Mouse (Mus musculus): ENCODE measurements around the gene Igfbpl1. TPM values are rescaled to one million over a fixed set of nuclear protein-coding genes. Genes with fewer than 3 reads are reported as not detected.

The Igfbpl1 gene
- 0.04 TPM in 1 of 2 replicates, not detected in the other for polyA plus RNA-seq (2015; fragmentation: Nextera tagmentation; extraction: Ambion mirVana)

- Histone ChIP-seq H3K4me1 (replicated peaks; ENCODE audit: insufficient read depth, low read length) (no peaks in the 10 kb centered on the region), H3K36me3 (ENCODE audit: insufficient read depth, low read length) (no peaks in the 10 kb centered on the region), H3K9me3 (replicated peaks; ENCODE audit: low read length) (no peaks in the 10 kb centered on the region), H3K4me2 (ENCODE audit: low read length) (peak within 1 kb of the TSS; percentile 57), H3K9ac (ENCODE audit: low read depth, low read length) (no peak within 1 kb of the TSS), H3K27ac (no peak within 1 kb of the TSS), H3K27me3 (ENCODE audit: insufficient read depth, low read length) (peaks cover 55% of the 10 kb centered on the region), H3K4me3 (replicated peaks; ENCODE audit: low read depth, low read length) (peak within 1 kb of the TSS; percentile 31)
- ATAC-seq (replicated peaks; ENCODE audit: low FRiP score, low read depth) (no peak), DNase-seq (ENCODE audit: low spot score) (peak; percentile 8)
- TF ChIP-seq CTCF (IDR thresholded peaks at IDR 0.05; ENCODE audit: low read depth), result no peak
- WGBS, result 2% methylated on average over 84 of the region's 91 CpGs
Measured at GRCm38 (mm10) chr4:45826275-45827040, at the start of gene Igfbpl1. Gene Igfbpl1 (minus strand): TSS chr4:45826923.

- WGBS, result 80% methylated on average over 1 of the region's 2 CpGs
- TF ChIP-seq CTCF (IDR thresholded peaks at IDR 0.05; ENCODE audit: low read depth), result no peak
Measured at GRCm38 (mm10) chr4:45872147-45872546, 45.4 kb upstream of the Igfbpl1 start.

GRCm38 (mm10) chr4:45869021-45869815, 42.5 kb upstream of the Igfbpl1 start:
- Histone ChIP-seq H3K9me3 (replicated peaks; ENCODE audit: low read length) (no peaks in the 10 kb centered on the region), H3K4me3 (replicated peaks; ENCODE audit: low read depth, low read length) (no peak overlapping the region), H3K27ac (no peak overlapping the region), H3K9ac (ENCODE audit: low read depth, low read length) (no peak overlapping the region), H3K4me2 (ENCODE audit: low read length) (no peak overlapping the region), H3K36me3 (ENCODE audit: insufficient read depth, low read length) (no peaks in the 10 kb centered on the region), H3K4me1 (replicated peaks; ENCODE audit: insufficient read depth, low read length) (no peaks in the 10 kb centered on the region), H3K27me3 (ENCODE audit: insufficient read depth, low read length) (no peaks in the 10 kb centered on the region)
- no peak for ATAC-seq (replicated peaks; ENCODE audit: low FRiP score, low read depth)
- no peak for DNase-seq (ENCODE audit: low spot score)
- WGBS, result 43% methylated on average over 24 of the region's 24 CpGs
- TF ChIP-seq CTCF (IDR thresholded peaks at IDR 0.05; ENCODE audit: low read depth), result no peak

More at GRCm38 (mm10) chr4:45872147-45872546, 45.4 kb upstream of the Igfbpl1 start:
- H3K4me2 ChIP-seq (ENCODE audit: low read length), result no peak overlapping the region
- no peaks in the 10 kb centered on the region for H3K27me3 ChIP-seq (ENCODE audit: insufficient read depth, low read length)
- H3K4me3 ChIP-seq (replicated peaks; ENCODE audit: low read depth, low read length), result no peak overlapping the region
- H3K36me3 ChIP-seq (ENCODE audit: insufficient read depth, low read length), result no peaks in the 10 kb centered on the region
- DNase-seq (ENCODE audit: low spot score), result no peak
- no peaks in the 10 kb centered on the region for H3K4me1 ChIP-seq (replicated peaks; ENCODE audit: insufficient read depth, low read length)
- H3K27ac ChIP-seq, result no peak overlapping the region
- no peak for ATAC-seq (replicated peaks; ENCODE audit: low FRiP score, low read depth)
- no peaks in the 10 kb centered on the region for H3K9me3 ChIP-seq (replicated peaks; ENCODE audit: low read length)
- no peak overlapping the region for H3K9ac ChIP-seq (ENCODE audit: low read depth, low read length)

GRCm38 (mm10) chr4:45867416-45867815, 40.7 kb upstream of the Igfbpl1 start:
- TF ChIP-seq CTCF (IDR thresholded peaks at IDR 0.05; ENCODE audit: low read depth), result no peak
- Histone ChIP-seq H3K4me3 (replicated peaks; ENCODE audit: low read depth, low read length) (no peak overlapping the region), H3K4me1 (replicated peaks; ENCODE audit: insufficient read depth, low read length) (no peaks in the 10 kb centered on the region), H3K9ac (ENCODE audit: low read depth, low read length) (no peak overlapping the region), H3K9me3 (replicated peaks; ENCODE audit: low read length) (no peaks in the 10 kb centered on the region), H3K36me3 (ENCODE audit: insufficient read depth, low read length) (no peaks in the 10 kb centered on the region), H3K4me2 (ENCODE audit: low read length) (no peak overlapping the region), H3K27ac (no peak overlapping the region), H3K27me3 (ENCODE audit: insufficient read depth, low read length) (no peaks in the 10 kb centered on the region)
- no peak for DNase-seq (ENCODE audit: low spot score)
- 77% methylated on average over 8 of the region's 8 CpGs for WGBS
- no peak for ATAC-seq (replicated peaks; ENCODE audit: low FRiP score, low read depth)

GRCm38 (mm10) chr4:45861160-45861559, 34.4 kb upstream of the Igfbpl1 start:
- Histone ChIP-seq H3K27me3 (ENCODE audit: insufficient read depth, low read length) (no peaks in the 10 kb centered on the region), H3K4me3 (replicated peaks; ENCODE audit: low read depth, low read length) (no peak overlapping the region), H3K36me3 (ENCODE audit: insufficient read depth, low read length) (no peaks in the 10 kb centered on the region), H3K4me2 (ENCODE audit: low read length) (no peak overlapping the region), H3K9me3 (replicated peaks; ENCODE audit: low read length) (no peaks in the 10 kb centered on the region), H3K27ac (no peak overlapping the region), H3K4me1 (replicated peaks; ENCODE audit: insufficient read depth, low read length) (0 out of 2 replicates have a peak, but pooled peaks cover 3% of the 10 kb centered on the region), H3K9ac (ENCODE audit: low read depth, low read length) (no peak overlapping the region)
- ATAC-seq (replicated peaks; ENCODE audit: low FRiP score, low read depth) (no peak), DNase-seq (ENCODE audit: low spot score) (no peak)
- WGBS, result 65% methylated on average over 5 of the region's 5 CpGs
- no peak for TF ChIP-seq CTCF (IDR thresholded peaks at IDR 0.05; ENCODE audit: low read depth)

GRCm38 (mm10) chr4:45855803-45856424, 29.2 kb upstream of the Igfbpl1 start:
- 45% methylated on average over 19 of the region's 19 CpGs for WGBS
- Histone ChIP-seq H3K36me3 (ENCODE audit: insufficient read depth, low read length) (no peaks in the 10 kb centered on the region), H3K9me3 (replicated peaks; ENCODE audit: low read length) (no peaks in the 10 kb centered on the region), H3K4me1 (replicated peaks; ENCODE audit: insufficient read depth, low read length) (0 out of 2 replicates have a peak, but pooled peaks cover 3% of the 10 kb centered on the region), H3K4me2 (ENCODE audit: low read length) (no peak overlapping the region), H3K4me3 (replicated peaks; ENCODE audit: low read depth, low read length) (no peak overlapping the region), H3K27ac (no peak overlapping the region), H3K27me3 (ENCODE audit: insufficient read depth, low read length) (no peaks in the 10 kb centered on the region), H3K9ac (ENCODE audit: low read depth, low read length) (no peak overlapping the region)
- ATAC-seq (replicated peaks; ENCODE audit: low FRiP score, low read depth) (no peak), DNase-seq (ENCODE audit: low spot score) (peak; percentile 88)
- peak; percentile 87 for TF ChIP-seq CTCF (IDR thresholded peaks at IDR 0.05; ENCODE audit: low read depth)

All from kidney, postnatal 0 days (tissue).